19 mouse cellular contexts compared by ENCODE assay signal in the genomic region with DNA sequence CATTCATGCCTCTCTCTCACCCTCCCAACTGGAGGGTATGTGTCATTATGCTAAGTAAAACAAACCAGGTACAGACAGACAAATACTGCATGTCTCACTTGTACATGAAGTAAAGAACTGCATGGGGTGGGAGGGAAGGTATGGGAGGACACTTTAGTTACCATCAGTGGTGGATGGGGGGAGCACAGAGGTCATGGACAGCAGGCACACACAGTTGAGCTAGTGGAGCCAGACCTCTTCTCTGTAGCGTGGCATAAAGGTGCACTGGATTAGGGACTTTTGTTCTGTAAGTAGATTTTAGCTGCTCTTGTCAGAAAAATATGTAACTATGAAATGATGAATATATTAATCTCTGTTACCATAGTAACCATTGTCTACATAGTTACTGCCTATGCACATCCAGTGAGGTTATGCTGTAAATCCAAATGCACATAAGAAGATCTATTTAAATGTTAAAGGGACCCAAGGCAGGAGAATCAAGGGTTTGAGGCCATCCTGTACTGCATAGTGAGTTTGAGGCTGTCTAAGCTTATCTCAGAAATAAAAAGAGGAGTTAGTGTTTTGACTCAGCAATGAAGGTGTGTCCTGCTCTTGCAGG. TPM values are rescaled to one million over a fixed set of nuclear protein-coding genes. Genes with fewer than 3 reads are reported as not detected.
DNase-seq lines count a peak whose midpoint lies in the region; ATAC-seq and TF ChIP-seq lines count a peak whose summit lies in the region.
"Had no signal": no experiment of that assay in that cellular context is flagged by ENCODE, and none has a peak within 500 bp of the region (broad histone marks: within the 10 kb centered on the region; RNA-seq: fewer than 3 reads in every experiment).

No protein-coding gene starts in this region.

- H3K27me3 ChIP-seq in forebrain, embryonic 14.5 days (replicated peaks; ENCODE audit: control insufficient read depth, insufficient read depth, low read length): no peaks in the 10 kb centered on the region
- H3K27me3 ChIP-seq in forebrain, embryonic 12.5 days: 0 out of 2 replicates have a peak, but pooled peaks cover 3% of the 10 kb centered on the region
- no peaks in the 10 kb centered on the region for H3K27me3 ChIP-seq in hindbrain, postnatal 0 days (ENCODE audit: insufficient read depth, low read length)
- no peaks in the 10 kb centered on the region for H3K27me3 ChIP-seq in hindbrain, embryonic 11.5 days (ENCODE audit: control insufficient read depth, insufficient read depth, low read length)
- no peaks in the 10 kb centered on the region for H3K27me3 ChIP-seq in forebrain, embryonic 16.5 days (replicated peaks; ENCODE audit: control insufficient read depth, insufficient read depth, low read length)
- no peaks in the 10 kb centered on the region for H3K27me3 ChIP-seq in midbrain, postnatal 0 days (ENCODE audit: insufficient read depth, low read length)
- H3K27me3 ChIP-seq: embryonic facial prominence, embryonic 12.5 days had no signal

- H3K36me3 ChIP-seq in forebrain, embryonic 14.5 days (ENCODE audit: control insufficient read depth, insufficient read depth, low read length): no peaks in the 10 kb centered on the region
- H3K36me3 ChIP-seq in forebrain, embryonic 12.5 days (replicated peaks): no peaks in the 10 kb centered on the region
- no peaks in the 10 kb centered on the region for H3K36me3 ChIP-seq in hindbrain, postnatal 0 days (ENCODE audit: insufficient read depth, low read length)
- no peaks in the 10 kb centered on the region for H3K36me3 ChIP-seq in hindbrain, embryonic 11.5 days (ENCODE audit: control insufficient read depth, insufficient read depth, low read length)
- H3K36me3 ChIP-seq in forebrain, embryonic 16.5 days (ENCODE audit: control insufficient read depth, insufficient read depth): no peaks in the 10 kb centered on the region
- H3K36me3 ChIP-seq in midbrain, postnatal 0 days (ENCODE audit: insufficient read depth, low read length): no peaks in the 10 kb centered on the region
- H3K36me3 ChIP-seq: embryonic facial prominence, embryonic 12.5 days; heart, embryonic 10.5 days; heart, embryonic 15.5 days had no signal

- H3K4me1 ChIP-seq in forebrain, embryonic 14.5 days (ENCODE audit: control insufficient read depth, insufficient read depth, low read length): no peaks in the 10 kb centered on the region
- H3K4me1 ChIP-seq in forebrain, embryonic 12.5 days: peaks cover 8% of the 10 kb centered on the region; the same call in 1 of the 2 replicates
- no peaks in the 10 kb centered on the region for H3K4me1 ChIP-seq in hindbrain, postnatal 0 days (ENCODE audit: insufficient read depth, low read length)
- H3K4me1 ChIP-seq in hindbrain, embryonic 11.5 days (replicated peaks; ENCODE audit: control insufficient read depth, insufficient read depth, low read length): no peaks in the 10 kb centered on the region
- H3K4me1 ChIP-seq in forebrain, embryonic 16.5 days (replicated peaks; ENCODE audit: control insufficient read depth, insufficient read depth, low read length): peaks cover 5% of the 10 kb centered on the region; the same call in 1 of the 2 replicates
- H3K4me1 ChIP-seq in midbrain, postnatal 0 days (ENCODE audit: insufficient read depth, low read length): no peaks in the 10 kb centered on the region
- H3K4me1 ChIP-seq: embryonic facial prominence, embryonic 12.5 days; heart, embryonic 10.5 days; heart, embryonic 15.5 days had no signal

- H3K4me2 ChIP-seq in forebrain, embryonic 14.5 days (ENCODE audit: low read length): no peak overlapping the region
- H3K4me2 ChIP-seq in forebrain, embryonic 12.5 days: no peak overlapping the region
- no peak overlapping the region for H3K4me2 ChIP-seq in hindbrain, postnatal 0 days (ENCODE audit: low read depth, low read length)
- no peak overlapping the region for H3K4me2 ChIP-seq in hindbrain, embryonic 11.5 days (replicated peaks; ENCODE audit: low read depth, low read length)
- no peak overlapping the region for H3K4me2 ChIP-seq in forebrain, embryonic 16.5 days (ENCODE audit: low read length)
- no peak overlapping the region for H3K4me2 ChIP-seq in midbrain, postnatal 0 days (ENCODE audit: low read depth, low read length, poor library complexity, severe bottlenecking)
- H3K4me2 ChIP-seq: embryonic facial prominence, embryonic 12.5 days; heart, embryonic 15.5 days had no signal

- no peak overlapping the region for H3K9ac ChIP-seq in forebrain, embryonic 14.5 days (ENCODE audit: low read length)
- H3K9ac ChIP-seq in forebrain, embryonic 12.5 days: no peak overlapping the region
- no peak overlapping the region for H3K9ac ChIP-seq in hindbrain, postnatal 0 days (replicated peaks; ENCODE audit: low read length)
- no peak overlapping the region for H3K9ac ChIP-seq in hindbrain, embryonic 11.5 days (ENCODE audit: low read depth, low read length)
- no peak overlapping the region for H3K9ac ChIP-seq in forebrain, embryonic 16.5 days (replicated peaks; ENCODE audit: low read depth, low read length)
- no peak overlapping the region for H3K9ac ChIP-seq in midbrain, postnatal 0 days (replicated peaks; ENCODE audit: low read length, poor library complexity, severe bottlenecking)
- H3K9ac ChIP-seq: embryonic facial prominence, embryonic 12.5 days; heart, embryonic 15.5 days had no signal

- no peak overlapping the region for H3K4me3 ChIP-seq in forebrain, embryonic 14.5 days (ENCODE audit: low read depth, low read length)
- no peak overlapping the region for H3K4me3 ChIP-seq in forebrain, embryonic 12.5 days (replicated peaks)
- no peak overlapping the region for H3K4me3 ChIP-seq in hindbrain, postnatal 0 days (ENCODE audit: low read length)
- no peak overlapping the region for H3K4me3 ChIP-seq in hindbrain, embryonic 11.5 days (ENCODE audit: low read depth, low read length)
- no peak overlapping the region for H3K4me3 ChIP-seq in forebrain, embryonic 16.5 days (replicated peaks; ENCODE audit: low read length)
- no peak overlapping the region for H3K4me3 ChIP-seq in midbrain, postnatal 0 days (ENCODE audit: low read depth, low read length)
- H3K4me3 ChIP-seq: embryonic facial prominence, embryonic 12.5 days; heart, embryonic 10.5 days; heart, embryonic 15.5 days had no signal

- no peak for ATAC-seq in forebrain, embryonic 14.5 days
- no peak for ATAC-seq in forebrain, embryonic 12.5 days (ENCODE audit: low FRiP score)
- 0 out of 2 replicates have a peak, but pooled peaks have one; percentile 27 for ATAC-seq in hindbrain, postnatal 0 days
- no peak for ATAC-seq in hindbrain, embryonic 11.5 days (ENCODE audit: low FRiP score)
- ATAC-seq in forebrain, embryonic 16.5 days: peak; percentile 56
- 0 out of 2 replicates have a peak, but pooled peaks have one; percentile 39 for ATAC-seq in midbrain, postnatal 0 days (ENCODE audit: low FRiP score)
- ATAC-seq: intestine, embryonic 16.5 days had no signal

- TF ChIP-seq CTCF in hindbrain, postnatal 0 days (IDR thresholded peaks at IDR 0.05; ENCODE audit: low read depth): no peak
- no peak for TF ChIP-seq CTCF in midbrain, postnatal 0 days (IDR thresholded peaks at IDR 0.05)

- H3K27ac ChIP-seq in forebrain, embryonic 14.5 days (ENCODE audit: low read depth, low read length): no peak overlapping the region
- H3K27ac ChIP-seq in forebrain, embryonic 12.5 days: no peak overlapping the region
- H3K27ac ChIP-seq in hindbrain, postnatal 0 days: no peak overlapping the region
- no peak overlapping the region for H3K27ac ChIP-seq in hindbrain, embryonic 11.5 days (ENCODE audit: low read depth, low read length)
- peak overlapping the region; percentile 41; the same call in 1 of the 2 replicates for H3K27ac ChIP-seq in forebrain, embryonic 16.5 days (ENCODE audit: low read length)
- H3K27ac ChIP-seq in midbrain, postnatal 0 days (ENCODE audit: low read depth, low read length): peak overlapping the region; percentile 60
- H3K27ac ChIP-seq: embryonic facial prominence, embryonic 12.5 days; heart, embryonic 10.5 days; heart, embryonic 15.5 days had no signal

- H3K9me3 ChIP-seq in forebrain, embryonic 14.5 days (replicated peaks; ENCODE audit: control insufficient read depth, low read length): 0 out of 2 replicates have a peak, but pooled peaks cover 6% of the 10 kb centered on the region
- H3K9me3 ChIP-seq in forebrain, embryonic 12.5 days: peaks cover 5% of the 10 kb centered on the region
- no peaks in the 10 kb centered on the region; the same call in 1 of the 2 replicates for H3K9me3 ChIP-seq in hindbrain, postnatal 0 days (ENCODE audit: low read length)
- 0 out of 2 replicates have a peak, but pooled peaks cover 3% of the 10 kb centered on the region for H3K9me3 ChIP-seq in hindbrain, embryonic 11.5 days (ENCODE audit: control insufficient read depth, low read length)
- H3K9me3 ChIP-seq in forebrain, embryonic 16.5 days (ENCODE audit: control insufficient read depth, low read length): peaks cover 5% of the 10 kb centered on the region; the same call in 1 of the 2 replicates
- H3K9me3 ChIP-seq in midbrain, postnatal 0 days (ENCODE audit: low read length): no peaks in the 10 kb centered on the region
- H3K9me3 ChIP-seq: embryonic facial prominence, embryonic 12.5 days; heart, embryonic 10.5 days; heart, embryonic 15.5 days had no signal

- WGBS in forebrain, embryonic 14.5 days: 84% methylated on average over 1 of the region's 1 CpGs
- WGBS in forebrain, embryonic 12.5 days: 75% methylated on average over 1 of the region's 1 CpGs
- WGBS in hindbrain, postnatal 0 days: 66% methylated on average over 1 of the region's 1 CpGs
- WGBS in hindbrain, embryonic 11.5 days: 79% methylated on average over 1 of the region's 1 CpGs
- WGBS in forebrain, embryonic 16.5 days: 68% methylated on average over 1 of the region's 1 CpGs
- 31% methylated on average over 1 of the region's 1 CpGs for WGBS in midbrain, postnatal 0 days

- peak; percentile 35 for DNase-seq in forebrain, embryonic 14.5 days (ENCODE audit: low spot score)
- no peak for DNase-seq in hindbrain, postnatal 0 days (ENCODE audit: low spot score)
- no peak for DNase-seq in hindbrain, embryonic 11.5 days (ENCODE audit: low spot score)
- DNase-seq in midbrain, postnatal 0 days (ENCODE audit: low spot score): no peak
- DNase-seq in right cerebral cortex, postnatal 36 days (ENCODE audit: low spot score in 2 of 2): no peak
- DNase-seq: adrenal gland, postnatal 10 days; cerebellum, adult 11-12 months; cerebellum, adult 9-10 months; cerebellum, postnatal 25 days; gastrocnemius, postnatal 10 days; heart, adult 18-20 months; heart, postnatal 14 days had no signal

RNA-seq across cellular contexts. Expression of gene Hrh1, which starts 46.6 kb away (rescaled TPM):
- 0.36 and 0.62 TPM in 2 replicates for polyA plus RNA-seq in forebrain, embryonic 14.5 days (2014; fragmentation: Nextera tagmentation; extraction: Ambion mirVana)
- polyA plus RNA-seq in forebrain, embryonic 12.5 days (2016; fragmentation: Nextera tagmentation; extraction: Ambion mirVana): 0.15 and 0.23 TPM in 2 replicates
- total RNA-seq in hindbrain, postnatal 0 days (2014; rRNA removed): 2.4 and 5.3 TPM in 2 replicates
- polyA plus RNA-seq in hindbrain, postnatal 0 days (2015; fragmentation: Nextera tagmentation; extraction: Ambion mirVana): 1.6 and 1.9 TPM in 2 replicates
- 0.08 and 0.35 TPM in 2 replicates for polyA plus RNA-seq in hindbrain, embryonic 11.5 days (2014; fragmentation: Nextera tagmentation; extraction: Ambion mirVana)
- polyA plus RNA-seq in forebrain, embryonic 16.5 days (2015; fragmentation: Nextera tagmentation; extraction: Ambion mirVana): 0.58 and 1.6 TPM in 2 replicates
- total RNA-seq in midbrain, postnatal 0 days (2014; rRNA removed): 1.9 and 2.4 TPM in 2 replicates
- 1.6 and 1.9 TPM in 2 replicates for polyA plus RNA-seq in midbrain, postnatal 0 days (2015; fragmentation: Nextera tagmentation; extraction: Ambion mirVana)
- total RNA-seq: MEL had no signal
- polyA plus RNA-seq: heart, embryonic 10.5 days had no signal

Comparison
In these comparisons a context has a peak if more than half of its experiments do, and no peak if none do; other contexts are left out.
1. ATAC-seq: peak in hindbrain, postnatal 0 days (single experiment), forebrain, embryonic 16.5 days (single experiment) and midbrain, postnatal 0 days (single experiment); none in forebrain, embryonic 14.5 days (single experiment), forebrain, embryonic 12.5 days (single experiment) and hindbrain, embryonic 11.5 days (single experiment).
2. H3K27ac ChIP-seq: peak in forebrain, embryonic 16.5 days (single experiment) and midbrain, postnatal 0 days (single experiment); none in forebrain, embryonic 14.5 days (single experiment), forebrain, embryonic 12.5 days (single experiment), hindbrain, postnatal 0 days (single experiment) and hindbrain, embryonic 11.5 days (single experiment).